Mouse (Mus musculus) liver, embryonic 12.5 days (tissue): ENCODE measurements around the gene Serpine2. TPM values are rescaled to one million over a fixed set of nuclear protein-coding genes. Genes with fewer than 3 reads are reported as not detected.

Experiments
- ATAC-seq: fragments of 200-750 bp; cut with Nextera tagmentation; 2 replicates; pipeline ENCODE4 v1.8.0; 2017; ENCODE audit warnings: moderate number of reproducible peaks, mild to moderate bottlenecking, moderate library complexity
- H3K27ac ChIP-seq: fragments of 300-500 bp; sonication (generic); 2 replicates; pipeline ENCODE4 v1.5.1; 2016; ENCODE audit warnings: mild to moderate bottlenecking
- H3K27me3 ChIP-seq: fragments of 300-500 bp; sonication (generic); replicated peaks from 2 replicates; pipeline ENCODE4 v1.6.1; 2016; ENCODE audit warnings: mild to moderate bottlenecking, moderate library complexity
- H3K36me3 ChIP-seq: fragments of 300-500 bp; sonication (generic); 2 replicates; pipeline ENCODE4 v1.6.1; 2016; ENCODE audit warnings: mild to moderate bottlenecking, moderate library complexity
- H3K4me1 ChIP-seq: fragments of 300-500 bp; sonication (generic); 2 replicates; pipeline ENCODE4 v1.6.1; 2016
- H3K4me2 ChIP-seq: fragments of 300-500 bp; sonication (generic); 2 replicates; pipeline ENCODE4 v1.6.1; 2016; ENCODE audit warnings: mild to moderate bottlenecking, moderate library complexity
- H3K4me3 ChIP-seq: fragments of 300-500 bp; sonication (generic); 2 replicates; pipeline ENCODE4 v1.5.1; 2016; ENCODE audit warnings: mild to moderate bottlenecking, moderate library complexity
- H3K9ac ChIP-seq: fragments of 300-500 bp; sonication (generic); 2 replicates; pipeline ENCODE4 v1.6.1; 2016; ENCODE audit warnings: mild to moderate bottlenecking, moderate library complexity
- H3K9me3 ChIP-seq: fragments of 300-500 bp; sonication (generic); replicated peaks from 2 replicates; pipeline ENCODE4 v1.6.1; 2016; ENCODE audit warnings: mild to moderate bottlenecking, moderate library complexity
- WGBS: fragments of 180-500 bp; shearing (Covaris S2); methylation state at CpG from one replicate; pipeline ENCODE4 v1.1.7; 2016; ENCODE audit not compliant: insufficient replicate concordance; 5-methylcytosine and 5-hydroxymethylcytosine counted together
- polyA plus RNA-seq: library from polyadenylated mRNA; unstranded; fragments of >200 nt; fragmentation: Nextera tagmentation; extraction: Ambion mirVana; gene quantifications from 2 replicates; pipeline ENCODE4 v1.2.1, GENCODE M21; 2016

The Serpine2 gene
- polyA plus RNA-seq, result 12.6 and 14.5 TPM in 2 replicates

GRCm38 (mm10) chr1:79861130-79861942 lies at the start of gene Serpine2:
Serpine2 (minus strand) TSS chr1:79861180.
- no peak within 1 kb of the TSS for H3K4me2 ChIP-seq

GRCm38 (mm10) chr1:79907811-79908210 lies 46.8 kb upstream of the Serpine2 start:
- Histone ChIP-seq H3K9me3 (0 out of 2 replicates have a peak, but pooled peaks cover 3% of the 10 kb centered on the region), H3K9ac (no peak overlapping the region), H3K4me1 (no peaks in the 10 kb centered on the region), H3K27ac (no peak overlapping the region), H3K4me2 (no peak overlapping the region), H3K27me3 (no peaks in the 10 kb centered on the region), H3K4me3 (no peak overlapping the region), H3K36me3 (no peaks in the 10 kb centered on the region)
- no peak for ATAC-seq
- WGBS, result 61% methylated on average over 4 of the region's 4 CpGs

More at GRCm38 (mm10) chr1:79861130-79861942, at the start of gene Serpine2:
- Histone ChIP-seq H3K9ac (no peak within 1 kb of the TSS), H3K4me1 (0 out of 2 replicates have a peak, but pooled peaks cover 6% of the 10 kb centered on the region), H3K4me3 (no peak within 1 kb of the TSS), H3K36me3 (no peaks in the 10 kb centered on the region), H3K27ac (no peak within 1 kb of the TSS), H3K27me3 (peaks cover 52% of the 10 kb centered on the region), H3K9me3 (no peaks in the 10 kb centered on the region)
- 42% methylated on average over 6 of the region's 6 CpGs for WGBS
- no peak for ATAC-seq

GRCm38 (mm10) chr1:79905241-79905640 lies 44.3 kb upstream of the Serpine2 start:
- Histone ChIP-seq H3K9ac (no peak overlapping the region), H3K4me1 (no peaks in the 10 kb centered on the region), H3K27ac (no peak overlapping the region), H3K27me3 (no peaks in the 10 kb centered on the region), H3K4me3 (no peak overlapping the region), H3K9me3 (no peaks in the 10 kb centered on the region), H3K4me2 (no peak overlapping the region), H3K36me3 (no peaks in the 10 kb centered on the region)
- WGBS, result 24% methylated on average over 3 of the region's 3 CpGs
- no peak for ATAC-seq

GRCm38 (mm10) chr1:79902901-79903300 lies 41.9 kb upstream of the Serpine2 start:
- H3K27me3 ChIP-seq, result no peaks in the 10 kb centered on the region
- no peak overlapping the region for H3K4me2 ChIP-seq
- H3K4me3 ChIP-seq, result no peak overlapping the region
- H3K27ac ChIP-seq, result no peak overlapping the region
- H3K9me3 ChIP-seq, result no peaks in the 10 kb centered on the region
- ATAC-seq, result no peak
- no peaks in the 10 kb centered on the region for H3K36me3 ChIP-seq
- 45% methylated on average over 2 of the region's 2 CpGs for whole genome bisulfite sequencing
- H3K9ac ChIP-seq, result no peak overlapping the region
- no peaks in the 10 kb centered on the region for H3K4me1 ChIP-seq

GRCm38 (mm10) chr1:79882648-79883047 lies 21.7 kb upstream of the Serpine2 start:
- 48% methylated on average over 3 of the region's 3 CpGs for WGBS
- H3K9ac ChIP-seq, result no peak overlapping the region
- no peaks in the 10 kb centered on the region for H3K36me3 ChIP-seq
- H3K4me3 ChIP-seq, result no peak overlapping the region
- no peak overlapping the region for H3K27ac ChIP-seq
- no peak for ATAC-seq
- H3K4me2 ChIP-seq, result no peak overlapping the region
- no peaks in the 10 kb centered on the region for H3K4me1 ChIP-seq
- no peaks in the 10 kb centered on the region for H3K9me3 ChIP-seq
- no peaks in the 10 kb centered on the region; the same call in 1 of the 2 replicates for H3K27me3 ChIP-seq

GRCm38 (mm10) chr1:79874741-79875140 lies 13.8 kb upstream of the Serpine2 start:
- Histone ChIP-seq H3K27me3 (no peaks in the 10 kb centered on the region; the same call in 1 of the 2 replicates), H3K9me3 (no peaks in the 10 kb centered on the region), H3K27ac (no peak overlapping the region), H3K4me1 (no peaks in the 10 kb centered on the region), H3K36me3 (no peaks in the 10 kb centered on the region), H3K4me2 (no peak overlapping the region), H3K9ac (no peak overlapping the region), H3K4me3 (no peak overlapping the region)
- 64% methylated on average over 3 of the region's 3 CpGs for WGBS
- no peak for ATAC-seq

- Histone ChIP-seq H3K9ac (no peak overlapping the region), H3K36me3 (no peaks in the 10 kb centered on the region), H3K27ac (no peak overlapping the region), H3K4me3 (no peak overlapping the region), H3K27me3 (peaks cover 60% of the 10 kb centered on the region), H3K4me1 (0 out of 2 replicates have a peak, but pooled peaks cover 6% of the 10 kb centered on the region), H3K9me3 (no peaks in the 10 kb centered on the region), H3K4me2 (no peak overlapping the region)
- WGBS, result 46% methylated on average over 12 of the region's 12 CpGs
- no peak for ATAC-seq
Measured at GRCm38 (mm10) chr1:79860411-79861039, 455 bp downstream of the Serpine2 start.

GRCm38 (mm10) chr1:79859975-79860374 lies 1.0 kb downstream of the Serpine2 start:
- H3K27me3 ChIP-seq, result peaks cover 62% of the 10 kb centered on the region
- no peaks in the 10 kb centered on the region for H3K9me3 ChIP-seq
- H3K4me1 ChIP-seq, result 0 out of 2 replicates have a peak, but pooled peaks cover 6% of the 10 kb centered on the region
- H3K4me2 ChIP-seq, result no peak overlapping the region
- no peak overlapping the region for H3K4me3 ChIP-seq
- no peak overlapping the region for H3K9ac ChIP-seq
- H3K36me3 ChIP-seq, result no peaks in the 10 kb centered on the region
- no peak overlapping the region for H3K27ac ChIP-seq
- WGBS, result 63% methylated on average over 5 of the region's 5 CpGs
- no peak for ATAC-seq

GRCm38 (mm10) chr1:79859026-79859425 lies 2.0 kb downstream of the Serpine2 start:
- Histone ChIP-seq H3K4me1 (0 out of 2 replicates have a peak, but pooled peaks cover 6% of the 10 kb centered on the region), H3K27me3 (peaks cover 68% of the 10 kb centered on the region), H3K4me3 (peak overlapping the region; percentile 50), H3K27ac (no peak overlapping the region), H3K36me3 (no peaks in the 10 kb centered on the region), H3K9me3 (no peaks in the 10 kb centered on the region), H3K9ac (peak overlapping the region; percentile 43; the same call in 1 of the 2 replicates), H3K4me2 (peak overlapping the region; percentile 76)
- 23% methylated on average over 4 of the region's 4 CpGs for WGBS
- no peak for ATAC-seq

- Histone ChIP-seq H3K4me3 (peak overlapping the region; percentile 50), H3K9ac (peak overlapping the region; percentile 43), H3K27me3 (peaks cover 68% of the 10 kb centered on the region), H3K36me3 (no peaks in the 10 kb centered on the region), H3K4me1 (0 out of 2 replicates have a peak, but pooled peaks cover 6% of the 10 kb centered on the region), H3K27ac (no peak overlapping the region), H3K9me3 (no peaks in the 10 kb centered on the region), H3K4me2 (peak overlapping the region; percentile 76)
- WGBS, result under 1% methylated on average over 55 of the region's 76 CpGs
- peak; percentile 46 for ATAC-seq
Measured at GRCm38 (mm10) chr1:79858389-79858994, 2.5 kb downstream of the Serpine2 start.

- 5% methylated on average over 32 of the region's 32 CpGs for WGBS
- Histone ChIP-seq H3K27me3 (peaks cover 68% of the 10 kb centered on the region), H3K9ac (peak overlapping the region; percentile 43), H3K27ac (no peak overlapping the region), H3K4me1 (0 out of 2 replicates have a peak, but pooled peaks cover 6% of the 10 kb centered on the region), H3K4me3 (peak overlapping the region; percentile 50), H3K9me3 (no peaks in the 10 kb centered on the region), H3K4me2 (peak overlapping the region; percentile 76), H3K36me3 (no peaks in the 10 kb centered on the region)
- ATAC-seq, result peak; percentile 28
Measured at GRCm38 (mm10) chr1:79857681-79858388, 3.1 kb downstream of the Serpine2 start.
